Mouse (Mus musculus) intestine, embryonic 14.5 days (tissue): ENCODE results near the gene Glra1. TPM values are rescaled to one million over a fixed set of nuclear protein-coding genes. Genes with fewer than 3 reads are reported as not detected.

Source experiments
- ATAC-seq: fragments of 200-750 bp; cut with Nextera tagmentation; replicated peaks from 2 replicates; pipeline ENCODE4 v1.8.0; 2017; ENCODE audit warnings: low read depth, moderate number of reproducible peaks, moderate TSS enrichment, moderate library complexity; ENCODE audit not compliant: low FRiP score, low TSS enrichment
- DNase-seq: peaks from one replicate; pipeline ENCODE4 v3.0.0-alpha.2; 2018; ENCODE audit warnings: low spot score
- H3K27ac ChIP-seq: fragments of 300-500 bp; sonication (generic); 2 replicates; pipeline ENCODE4 v1.5.1; 2014; ENCODE audit warnings: low read depth, mild to moderate bottlenecking, control low read depth
- H3K27me3 ChIP-seq: fragments of 300-500 bp; sonication (generic); replicated peaks from 2 replicates; pipeline ENCODE4 v1.6.1; 2014; ENCODE audit warnings: low read length, control low read depth; ENCODE audit not compliant: control insufficient read depth, insufficient read depth
- H3K36me3 ChIP-seq: fragments of 300-500 bp; sonication (generic); 2 replicates; pipeline ENCODE4 v1.6.1; 2014; ENCODE audit warnings: low read length, control low read depth; ENCODE audit not compliant: control insufficient read depth, insufficient read depth
- H3K4me1 ChIP-seq: fragments of 300-500 bp; sonication (generic); replicated peaks from 2 replicates; pipeline ENCODE4 v1.6.1; 2014; ENCODE audit warnings: low read length, control low read depth, mixed read lengths; ENCODE audit not compliant: control insufficient read depth, insufficient read depth
- H3K4me2 ChIP-seq: fragments of 300-500 bp; sonication (generic); 2 replicates; pipeline ENCODE4 v1.6.1; 2014; ENCODE audit warnings: low read length
- H3K4me3 ChIP-seq: fragments of 300-500 bp; sonication (generic); 2 replicates; pipeline ENCODE4 v1.5.1; 2014; ENCODE audit warnings: low read depth, low read length, control low read depth, mixed read lengths
- H3K9ac ChIP-seq: fragments of 300-500 bp; sonication (generic); 2 replicates; pipeline ENCODE4 v1.6.1; 2014; ENCODE audit warnings: mild to moderate bottlenecking, low read length
- H3K9me3 ChIP-seq: fragments of 300-500 bp; sonication (generic); 2 replicates; pipeline ENCODE4 v1.6.1; 2016; ENCODE audit warnings: low read length, control low read depth; ENCODE audit not compliant: control insufficient read depth
- WGBS: fragments of 180-500 bp; shearing (Covaris S2); extraction: QIAGEN DNeasy Blood & Tissue Kit; methylation state at CpG from one replicate; pipeline ENCODE4 v1.1.7; 2014; 5-methylcytosine and 5-hydroxymethylcytosine counted together
- microRNA-seq: library from miRNA; unstranded; fragments of <30 nt; microRNA quantifications from one replicate; pipeline ENCODE4, GENCODE M21; 2016
- polyA plus RNA-seq: library from polyadenylated mRNA; unstranded; fragments of >200 nt; fragmentation: Nextera tagmentation; extraction: Ambion mirVana; gene quantifications from 2 replicates; pipeline ENCODE4 v1.2.1, GENCODE M21; 2014

Glra1 gene
- polyA plus RNA-seq, 1 experiment from 2014 or later, result not detected

GRCm38 (mm10) chr11:55469048-55469843, 138.8 kb downstream of the Glra1 start, which contains the start of gene G3bp1:
Gene G3bp1, plus strand, starts transcription at chr11:55469685.
- Histone ChIP-seq H3K9me3 (no peaks in the 10 kb centered on the region), H3K27me3 (no peaks in the 10 kb centered on the region), H3K4me2 (peak within 1 kb of the TSS; percentile 89), H3K4me3 (peak within 1 kb of the TSS; percentile 98), H3K27ac (peak within 1 kb of the TSS; percentile 89), H3K36me3 (peaks cover 18% of the 10 kb centered on the region; the same call in 1 of the 2 replicates), H3K4me1 (peaks cover 24% of the 10 kb centered on the region), H3K9ac (peak within 1 kb of the TSS; percentile 98)
- peak; percentile 97 for ATAC-seq
- under 1% methylated on average over 57 of the region's 57 CpGs for WGBS
- peak; percentile 97 for DNase-seq

- H3K9ac ChIP-seq, result peak overlapping the region; percentile 59
- no peak for DNase-seq
- peaks cover 12% of the 10 kb centered on the region; the same call in 1 of the 2 replicates for H3K36me3 ChIP-seq
- H3K4me2 ChIP-seq, result peak overlapping the region; percentile 59
- H3K4me3 ChIP-seq, result peak overlapping the region; percentile 98
- no peaks in the 10 kb centered on the region for H3K9me3 ChIP-seq
- H3K27me3 ChIP-seq, result no peaks in the 10 kb centered on the region
- peak; percentile 13; the same call in 1 of the 2 replicates for ATAC-seq
- WGBS, result 2% methylated on average over 17 of the region's 17 CpGs
- peak overlapping the region; percentile 84 for H3K27ac ChIP-seq
- H3K4me1 ChIP-seq, result peaks cover 24% of the 10 kb centered on the region
Measured at GRCm38 (mm10) chr11:55468611-55469047, 139.4 kb downstream of the Glra1 start.

- no peak for ATAC-seq
Measured at GRCm38 (mm10) chr11:55468012-55468411, 140.0 kb downstream of the Glra1 start.

GRCm38 (mm10) chr11:55465177-55465576, 142.8 kb downstream of the Glra1 start:
- Histone ChIP-seq H3K36me3 (no peaks in the 10 kb centered on the region), H3K27me3 (no peaks in the 10 kb centered on the region), H3K9ac (no peak overlapping the region), H3K27ac (peak overlapping the region; percentile 57), H3K4me2 (peak overlapping the region; percentile 15; the same call in 1 of the 2 replicates), H3K4me3 (no peak overlapping the region), H3K9me3 (no peaks in the 10 kb centered on the region), H3K4me1 (peaks cover 9% of the 10 kb centered on the region; the same call in 1 of the 2 replicates)
- DNase-seq (peak; percentile 67), ATAC-seq (no peak)
- WGBS, result 54% methylated on average over 3 of the region's 3 CpGs

More at GRCm38 (mm10) chr11:55468012-55468411, 140.0 kb downstream of the Glra1 start:
- DNase-seq, result no peak
- WGBS, result 80% methylated on average over 10 of the region's 10 CpGs
- Histone ChIP-seq H3K9ac (peak overlapping the region; percentile 59), H3K27ac (peak overlapping the region; percentile 84), H3K27me3 (no peaks in the 10 kb centered on the region), H3K36me3 (peaks cover 10% of the 10 kb centered on the region; the same call in 1 of the 2 replicates), H3K9me3 (no peaks in the 10 kb centered on the region), H3K4me2 (peak overlapping the region; percentile 59), H3K4me1 (peaks cover 22% of the 10 kb centered on the region), H3K4me3 (peak overlapping the region; percentile 98)

GRCm38 (mm10) chr11:55464707-55465106, 143.3 kb downstream of the Glra1 start:
- Histone ChIP-seq H3K9me3 (no peaks in the 10 kb centered on the region), H3K4me1 (peaks cover 14% of the 10 kb centered on the region), H3K36me3 (no peaks in the 10 kb centered on the region), H3K4me2 (no peak overlapping the region), H3K27me3 (no peaks in the 10 kb centered on the region), H3K4me3 (no peak overlapping the region), H3K9ac (no peak overlapping the region), H3K27ac (peak overlapping the region; percentile 57; the same call in 1 of the 2 replicates)
- WGBS, result 84% methylated on average over 10 of the region's 10 CpGs
- ATAC-seq (no peak), DNase-seq (no peak)

Small RNA genes lying within 50 kb of the gene (microRNA-seq; reads per million reads assigned to microRNA genes)
- gene Mir7652, result 0.76 reads per million

Other genes starting within 250 kb of the Glra1 start
- 1,391 and 1,474 TPM in 2 replicates for gene Sparc, start 185.0 kb downstream of the Glra1 start, polyA plus RNA-seq
- 400 and 443 TPM in 2 replicates for gene Atox1, start 147.0 kb downstream of the Glra1 start, polyA plus RNA-seq
- 198 and 212 TPM in 2 replicates for gene G3bp1, start 138.5 kb downstream of the Glra1 start, polyA plus RNA-seq